Mouse (Mus musculus): ENCODE measurements around the gene Ptpn12.
A peak's percentile ranks its signal among the peaks of the same experiment; 100 is the strongest.
"Not testable (repeated sequence)": the region's sequence is repeated elsewhere in the genome, so short reads cannot be mapped to it uniquely, and the experiment has no call there.

Gene Ptpn12

GRCm38 (mm10) chr5:20950855-20951650, 104.7 kb downstream of the Ptpn12 start:
- DNase-seq, result peak; percentile 37

DNA sequence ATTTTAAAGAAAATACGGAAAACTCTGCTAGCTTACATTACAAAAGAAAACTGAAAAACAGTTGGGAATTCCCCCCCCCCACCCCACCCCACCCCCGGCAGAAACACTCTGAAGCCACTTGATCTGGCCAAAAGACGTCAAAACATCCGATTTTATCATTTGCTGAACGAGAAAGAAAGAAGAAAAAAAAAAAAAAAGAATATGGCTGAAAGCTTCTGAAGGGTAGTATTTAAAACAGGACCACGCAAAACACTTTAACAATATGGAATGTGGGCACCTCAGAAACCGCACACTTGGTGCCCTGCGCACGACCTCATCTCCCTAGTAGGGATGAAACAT, 105.2 kb downstream of the Ptpn12 start:
- DNase-seq, result no peak

DNA sequence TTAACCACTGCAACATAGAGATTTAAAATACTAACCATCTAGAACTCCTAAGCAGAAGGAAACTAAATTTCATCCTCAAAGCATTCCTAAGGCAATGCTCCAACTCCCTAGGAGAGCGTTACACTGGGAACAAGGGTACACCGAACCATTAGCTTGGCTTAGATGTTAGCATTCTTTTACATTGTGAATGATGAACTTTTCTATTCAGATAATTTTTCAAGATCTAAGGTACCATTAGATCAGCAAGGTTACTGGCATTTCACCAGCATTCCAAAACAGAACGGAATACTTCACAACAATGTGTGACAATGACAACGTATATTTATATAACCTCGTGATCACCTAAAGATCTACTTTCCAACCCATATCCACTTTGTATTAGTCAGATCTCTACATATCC, 105.6 kb downstream of the Ptpn12 start:
- DNase-seq, result peak; percentile 20

GRCm38 (mm10) chr5:20946906-20947305, 108.8 kb downstream of the Ptpn12 start:
- no peak for DNase-seq

DNA sequence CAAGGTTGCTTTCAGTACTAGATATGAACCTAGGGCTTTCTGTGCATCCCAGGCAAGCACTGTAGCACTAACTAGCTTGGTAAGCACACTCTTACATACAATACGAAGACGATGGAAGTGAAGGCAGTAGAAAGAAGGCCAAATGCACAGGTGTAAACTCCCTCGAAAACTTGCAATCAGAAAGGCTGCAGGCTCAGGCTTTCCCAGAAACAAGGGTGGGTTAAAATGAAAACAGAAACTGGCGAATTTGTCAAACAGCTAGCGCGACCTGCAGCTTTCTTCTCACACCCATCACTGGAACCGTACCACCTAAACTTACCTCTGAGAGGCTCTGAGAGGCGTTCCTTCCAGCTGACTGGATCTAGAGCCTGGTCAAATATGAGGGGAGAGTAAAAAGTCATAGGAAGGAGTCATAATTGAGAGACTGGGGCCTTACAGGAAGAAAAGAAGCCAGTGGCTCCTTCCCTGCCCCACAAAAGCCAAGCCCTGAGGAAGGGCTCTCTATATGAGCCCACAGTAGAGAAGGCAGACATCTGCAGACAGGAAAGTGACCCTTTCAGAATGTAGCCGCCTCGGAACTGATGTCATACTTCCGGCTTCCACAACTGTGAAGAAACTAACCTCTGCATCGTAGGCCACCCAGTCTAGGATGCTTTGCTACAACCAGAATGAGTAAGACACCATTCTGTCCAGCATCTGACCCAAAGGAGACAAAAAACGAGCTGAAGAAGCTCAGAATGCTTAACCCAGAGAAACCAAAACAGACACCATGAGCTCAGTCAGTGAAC, 110.6 kb downstream of the Ptpn12 start:
- DNase-seq, result peak; percentile 33

DNA sequence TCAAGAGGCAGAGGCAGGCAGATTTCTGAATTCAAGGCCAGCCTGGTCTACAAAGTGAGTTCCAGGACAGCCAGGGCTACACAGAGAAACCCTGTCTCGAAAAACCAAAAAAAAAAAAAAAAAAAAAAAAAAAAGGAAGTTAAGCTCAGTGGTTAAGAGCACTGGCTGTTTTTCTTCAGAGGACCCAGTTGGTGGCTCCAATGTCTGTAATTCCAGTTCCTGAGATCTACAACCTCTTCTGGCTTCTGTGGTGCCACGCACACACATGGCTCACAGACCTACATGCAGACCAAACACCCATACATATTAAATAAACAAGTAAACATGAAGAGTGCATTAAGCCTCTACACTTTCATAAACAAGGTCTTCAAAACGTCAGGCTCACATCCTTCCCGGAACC, 111.9 kb downstream of the Ptpn12 start:
- DNase-seq, result not testable (repeated sequence)

DNA sequence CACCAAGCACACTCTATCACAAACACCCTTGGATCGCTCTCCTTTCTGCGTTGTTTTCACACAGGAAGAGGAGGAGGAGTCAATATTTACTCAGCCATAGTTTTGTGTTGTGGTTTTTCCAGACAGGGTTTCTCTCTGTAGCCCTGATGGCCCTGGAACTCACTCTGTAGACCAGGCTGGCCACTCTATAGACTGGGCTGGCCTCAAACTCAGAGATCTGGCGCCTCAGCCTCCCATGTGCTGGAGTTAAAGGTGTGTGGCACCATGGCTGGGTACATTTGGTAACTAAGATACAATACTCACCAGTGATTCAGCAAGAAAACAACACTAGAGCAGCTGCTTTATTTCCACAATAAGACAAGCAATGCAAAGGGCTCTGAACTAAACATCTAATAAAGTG, 113.2 kb downstream of the Ptpn12 start:
- no peak for DNase-seq

DNA sequence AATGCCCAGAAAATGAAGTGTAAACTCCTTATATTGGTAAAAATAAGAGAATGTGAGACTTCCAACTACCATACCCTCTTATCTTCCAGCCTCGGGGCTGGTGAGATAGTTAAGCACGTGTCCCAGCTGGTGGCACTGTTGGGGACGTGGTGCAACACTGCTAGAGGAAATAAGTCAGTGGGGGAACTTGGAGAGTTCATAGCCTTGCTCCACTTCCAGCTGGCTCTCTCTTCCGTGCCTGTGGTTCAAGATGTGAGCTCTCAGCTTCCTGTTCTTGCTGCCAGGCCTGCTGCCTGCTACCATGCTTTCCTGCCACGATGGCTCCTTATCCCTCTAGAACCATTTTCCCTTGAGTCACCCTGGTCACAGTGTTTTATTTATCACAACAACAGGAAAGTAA, 114.5 kb downstream of the Ptpn12 start:
- peak; percentile 33 for DNase-seq

GRCm38 (mm10) chr5:20940696-20941095, 115.0 kb downstream of the Ptpn12 start:
- DNase-seq, result no peak

- no peak for DNase-seq
Observed at GRCm38 (mm10) chr5:20940040-20940571, 115.6 kb downstream of the Ptpn12 start.

DNA sequence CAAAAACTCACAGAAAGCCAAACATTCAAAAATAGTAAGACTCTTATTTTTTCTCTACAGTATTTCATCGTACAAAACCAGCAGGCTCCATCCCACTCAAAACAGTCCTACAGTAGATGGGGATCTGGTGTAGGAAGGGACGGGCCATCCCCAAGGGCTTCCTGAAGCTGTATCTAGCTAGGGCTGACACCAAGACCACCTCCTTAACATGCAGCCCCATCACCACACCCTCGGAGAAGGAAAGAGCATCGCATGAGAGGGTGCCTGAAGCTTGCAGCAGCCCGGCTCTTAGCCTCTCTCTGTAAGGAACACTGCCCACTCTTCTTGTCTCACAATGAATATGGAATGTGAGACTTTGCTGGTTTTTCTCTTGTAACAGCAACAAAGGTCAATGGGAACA, 117.2 kb downstream of the Ptpn12 start:
- DNase-seq, result no peak

Measured in kidney, adult 9 months (tissue).